Mouse (Mus musculus) adrenal gland, postnatal 36 days (tissue): ENCODE measurements at regions not wholly inside any gene's neighbourhood (a gene's known extent, or its start where the extent isn't known, plus 50 kb on each side); places are given as distances from the start of the nearest gene placed in this dataset.
A peak's percentile ranks its signal among the peaks of the same experiment; 100 is the strongest.

Experiments used
- DNase-seq, 2 experiments: peaks; one replicate each; pipeline ENCODE4 v3.0.0; 2021; ENCODE audit warnings: mixed read lengths in 1 of 2

GRCm38 (mm10) chr14:72371702-72372277 is 119.8 kb downstream of the Gm9195 start:
- DNase-seq = peak; percentile 71 to 80

GRCm38 (mm10) chr14:72360829-72361520 is 130.7 kb downstream of the Gm9195 start:
- no peak for DNase-seq

GRCm38 (mm10) chr14:72360181-72360580 is 131.5 kb downstream of the Gm9195 start:
- DNase-seq = no peak

- DNase-seq = no peak
These were observed 133.7 kb downstream of the Gm9195 start for GRCm38 (mm10) chr14:72357915-72358314.

GRCm38 (mm10) chr14:72342181-72342580 is 149.5 kb downstream of the Gm9195 start:
- DNase-seq = no peak

GRCm38 (mm10) chr14:72341590-72342154 is 150.0 kb downstream of the Gm9195 start:
- DNase-seq = no peak

GRCm38 (mm10) chr14:72338046-72338445 is 153.6 kb downstream of the Gm9195 start:
- no peak for DNase-seq

GRCm38 (mm10) chr14:72303856-72304255 is 187.8 kb downstream of the Gm9195 start:
- DNase-seq = no peak

- peak; percentile 37 to 49 for DNase-seq
These were observed 191.6 kb downstream of the Gm9195 start for GRCm38 (mm10) chr14:72300026-72300425.

- DNase-seq = no peak
These were observed 197.0 kb downstream of the Gm9195 start for GRCm38 (mm10) chr14:72294631-72295030.

- DNase-seq = no peak
These were observed 197.8 kb downstream of the Gm9195 start for GRCm38 (mm10) chr14:72293677-72294387.

GRCm38 (mm10) chr14:72292656-72293299 is 198.9 kb downstream of the Gm9195 start:
- DNase-seq = peak; percentile 10 to 29

- DNase-seq = no peak
These were observed 214.3 kb downstream of the Gm9195 start for GRCm38 (mm10) chr14:72277309-72277708.

- DNase-seq = no peak
These were observed 232.4 kb downstream of the Gm9195 start for GRCm38 (mm10) chr14:72259255-72259654.

GRCm38 (mm10) chr14:72241872-72242271 is 249.8 kb downstream of the Gm9195 start:
- DNase-seq = no peak

GRCm38 (mm10) chr14:72240272-72240671 is 251.4 kb downstream of the Gm9195 start:
- DNase-seq = no peak

- DNase-seq = no peak
These were observed 253.3 kb downstream of the Gm9195 start for GRCm38 (mm10) chr14:72238344-72238743.

GRCm38 (mm10) chr14:72234234-72235075 is 257.2 kb downstream of the Gm9195 start:
- no peak for DNase-seq

- no peak for DNase-seq
These were observed 263.8 kb downstream of the Gm9195 start for GRCm38 (mm10) chr14:72227853-72228252.

GRCm38 (mm10) chr14:72227441-72227840 is 264.2 kb downstream of the Gm9195 start:
- DNase-seq = no peak

GRCm38 (mm10) chr14:72226946-72227345 is 264.7 kb downstream of the Gm9195 start:
- DNase-seq = no peak

- DNase-seq = no peak
These were observed 268.8 kb downstream of the Gm9195 start for GRCm38 (mm10) chr14:72222836-72223235.
